Mouse (Mus musculus): ENCODE results near the gene Otop2.
A peak's percentile ranks its signal among the peaks of the same experiment; 100 is the strongest.

Otop2 gene

DNA sequence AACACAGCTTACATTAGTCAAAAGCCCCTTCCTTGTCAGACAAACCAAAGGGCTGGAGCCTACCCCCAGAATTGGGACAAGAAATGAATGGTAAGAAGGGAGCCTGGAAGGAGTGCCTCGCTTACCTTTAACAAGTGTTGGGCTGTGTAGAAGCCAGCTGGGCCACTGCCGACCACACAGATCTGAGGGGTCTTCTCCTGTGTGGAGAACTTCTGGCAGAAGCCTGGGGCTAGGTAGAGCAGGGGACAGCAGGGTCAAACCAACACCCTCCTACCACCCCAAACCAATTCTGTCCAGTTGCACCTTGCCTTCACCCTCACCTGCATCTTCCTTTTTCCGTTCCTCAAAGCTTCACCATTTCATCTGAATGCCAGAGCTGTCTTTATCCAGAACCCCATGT is 31.0 kb upstream of the Otop2 start:
- no peak for DNase-seq (ENCODE audit: low read depth, low spot score)

DNA sequence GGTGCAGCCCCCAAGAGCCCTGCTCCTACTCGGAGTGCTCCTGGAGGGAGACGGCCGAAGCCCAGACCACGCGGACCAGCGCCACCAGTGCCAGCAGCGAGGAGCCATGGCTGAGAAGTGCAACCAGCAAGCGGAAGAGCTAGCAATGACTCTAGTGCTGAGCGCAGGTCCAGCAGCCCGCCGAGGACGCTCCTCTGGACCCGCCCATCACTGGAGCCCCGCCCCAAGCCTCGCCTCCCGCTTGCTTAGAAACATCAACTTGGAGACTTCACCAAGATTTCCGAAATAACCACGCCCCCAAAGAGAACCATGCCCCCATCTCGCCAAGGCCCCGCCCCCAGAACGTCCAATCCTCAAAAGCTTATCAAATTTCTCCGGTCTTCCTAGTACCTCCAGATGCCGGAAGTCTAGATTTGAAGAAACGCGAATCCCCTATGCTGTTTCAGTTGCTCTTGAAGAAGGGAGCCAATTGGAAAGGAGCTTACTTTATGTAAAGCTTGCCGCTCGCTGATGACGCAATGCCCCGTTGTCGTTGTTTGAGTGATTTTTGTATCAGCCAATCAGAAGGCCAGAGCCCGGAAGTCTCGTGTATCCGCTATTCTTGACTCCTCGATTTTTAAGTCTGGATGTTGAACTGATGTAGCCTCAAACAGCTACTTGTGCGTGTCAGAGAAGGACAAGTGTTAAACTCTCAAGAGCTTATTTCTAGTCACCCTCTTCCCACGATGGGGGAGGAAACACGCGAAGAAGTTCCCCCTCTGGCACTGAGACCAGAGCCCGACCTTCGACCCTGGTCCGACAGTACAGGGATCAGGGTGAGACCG is 30.0 kb upstream of the Otop2 start, which contains the start of gene Fdxr:
TSS of gene Fdxr (minus strand) at position 271 of the 824 bp plus-strand sequence.
- peak; percentile 100 for DNase-seq (ENCODE audit: low read depth, low spot score)

DNA sequence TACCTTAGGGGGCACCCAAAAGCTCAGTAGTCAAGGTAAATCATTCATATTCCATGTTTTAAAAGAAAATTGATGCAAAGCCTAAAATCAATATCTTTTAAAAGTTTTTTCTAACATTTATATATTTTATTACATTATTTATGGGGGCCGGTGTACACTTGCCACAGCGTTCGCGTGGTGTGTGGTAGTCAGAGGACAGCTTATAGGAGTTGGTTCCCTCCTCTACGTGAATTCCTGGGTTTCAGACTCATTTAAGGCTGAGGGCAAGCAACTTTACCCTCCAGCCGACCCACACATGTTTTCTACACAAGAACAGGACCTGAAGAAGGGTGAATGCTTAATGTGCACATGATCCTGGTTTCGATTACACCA is 29.4 kb upstream of the Otop2 start:
- DNase-seq (ENCODE audit: low read depth, low spot score) = no peak

DNA sequence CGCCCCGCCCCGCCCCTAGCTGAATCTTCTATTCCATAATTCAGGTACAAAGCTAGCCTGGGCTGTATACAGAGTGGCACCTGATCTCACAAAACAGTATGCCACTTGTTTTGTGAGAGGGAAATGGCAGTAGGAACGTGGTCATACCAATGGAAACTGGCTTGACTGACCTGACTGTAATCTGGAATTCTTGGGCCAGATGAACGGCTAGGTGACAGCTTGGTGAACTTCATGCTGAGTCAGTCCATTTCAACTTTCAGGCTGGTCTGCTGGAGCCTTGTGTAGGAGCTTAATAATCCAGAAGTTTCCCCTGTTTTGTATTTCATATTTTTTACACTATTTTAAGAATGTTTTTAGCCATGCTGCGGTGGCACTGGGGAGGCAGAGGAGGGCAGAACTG is 28.8 kb upstream of the Otop2 start:
- DNase-seq (ENCODE audit: low read depth, low spot score) = no peak

DNA sequence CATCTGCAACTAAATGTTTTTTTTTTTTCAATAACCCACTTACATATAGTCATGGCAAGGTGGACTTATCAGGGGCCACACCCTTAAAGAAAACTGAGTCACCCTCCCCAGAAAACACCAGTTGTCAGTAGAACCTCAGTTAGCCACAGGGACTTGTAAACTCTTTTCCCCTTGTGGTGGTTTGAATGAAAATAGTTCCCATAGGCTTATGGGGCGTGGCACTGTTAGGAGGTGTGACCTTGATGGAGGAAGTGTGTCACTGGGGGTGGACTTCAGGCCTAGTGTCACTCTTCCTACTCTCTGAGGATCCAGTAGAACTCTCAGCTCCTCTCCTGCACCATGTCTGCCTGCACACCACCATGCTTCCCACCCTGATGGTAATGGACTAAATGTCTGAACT is 27.2 kb upstream of the Otop2 start:
- no peak for DNase-seq (ENCODE audit: low read depth, low spot score)

DNA sequence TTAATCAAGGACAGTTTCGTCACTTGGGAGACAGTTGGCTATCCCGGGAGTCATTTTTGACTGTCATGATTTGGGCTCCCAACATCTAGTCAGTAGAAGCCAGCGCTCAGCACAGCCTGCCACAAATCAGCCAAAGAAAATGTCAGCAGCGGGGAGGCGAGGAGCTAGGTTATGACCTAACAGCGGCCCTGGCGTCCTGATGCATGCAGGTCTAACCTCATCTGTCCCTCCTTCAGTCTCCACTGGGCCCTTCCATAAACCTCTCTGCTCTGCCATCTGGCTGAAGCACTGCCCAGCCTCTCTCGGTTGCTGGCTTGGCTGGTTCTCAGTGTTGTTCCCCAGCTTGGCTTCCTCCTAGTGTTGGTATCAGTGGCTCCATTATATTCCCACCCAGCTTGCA is 24.7 kb upstream of the Otop2 start:
- no peak for DNase-seq (ENCODE audit: low read depth, low spot score)

DNA sequence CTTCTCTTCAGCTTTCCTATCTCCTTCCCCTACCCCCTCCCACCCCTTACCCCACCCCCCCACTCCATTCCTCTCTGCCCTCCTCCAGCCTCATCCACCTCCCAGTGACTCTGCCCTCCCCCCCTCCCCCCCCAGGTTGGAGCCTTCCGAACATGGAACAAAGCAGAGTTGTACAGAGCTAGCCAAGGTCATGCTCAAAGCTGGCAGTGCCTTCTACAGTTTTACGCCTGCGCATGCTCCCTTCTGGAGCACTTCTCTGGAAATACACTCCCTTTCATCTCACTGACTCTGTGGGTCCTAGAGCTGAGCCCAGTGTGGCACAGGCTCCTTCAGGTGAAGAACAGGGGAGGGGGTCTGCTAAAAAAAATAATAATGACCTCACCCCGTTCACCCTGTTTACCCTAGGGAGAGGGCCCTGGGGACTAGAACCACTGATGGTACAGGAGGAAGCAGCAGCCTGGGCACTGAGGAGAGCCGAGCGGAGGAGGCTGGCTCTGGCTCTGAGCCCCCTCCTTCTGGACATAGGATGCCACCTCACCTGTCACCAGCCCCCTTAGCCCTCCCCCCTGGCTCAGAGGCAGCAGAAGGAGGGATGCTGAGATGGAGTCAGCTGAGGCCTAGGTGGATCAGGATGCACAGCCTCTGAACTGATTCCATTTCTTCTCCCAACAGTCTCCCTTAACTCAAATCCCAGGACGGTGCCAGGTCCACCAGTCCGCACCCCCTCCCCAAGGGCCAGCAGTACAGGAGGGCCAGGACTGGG is 24.1 kb upstream of the Otop2 start:
- DNase-seq (ENCODE audit: low read depth, low spot score) = no peak

DNA sequence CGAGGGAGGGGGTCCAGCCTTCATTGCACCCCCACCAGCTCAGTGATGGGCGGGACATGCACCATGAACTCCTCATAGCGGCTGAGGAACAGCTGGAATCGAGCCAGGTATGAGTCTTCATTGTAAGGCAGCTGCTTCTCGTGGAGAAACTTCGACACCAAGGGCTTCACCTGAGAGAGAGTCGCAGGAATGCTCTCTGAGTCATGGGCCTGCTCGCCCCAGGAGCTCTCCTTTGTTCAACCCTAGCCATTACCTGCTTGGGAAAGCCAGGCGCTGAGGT is 23.5 kb upstream of the Otop2 start:
- no peak for DNase-seq (ENCODE audit: low read depth, low spot score)

DNA sequence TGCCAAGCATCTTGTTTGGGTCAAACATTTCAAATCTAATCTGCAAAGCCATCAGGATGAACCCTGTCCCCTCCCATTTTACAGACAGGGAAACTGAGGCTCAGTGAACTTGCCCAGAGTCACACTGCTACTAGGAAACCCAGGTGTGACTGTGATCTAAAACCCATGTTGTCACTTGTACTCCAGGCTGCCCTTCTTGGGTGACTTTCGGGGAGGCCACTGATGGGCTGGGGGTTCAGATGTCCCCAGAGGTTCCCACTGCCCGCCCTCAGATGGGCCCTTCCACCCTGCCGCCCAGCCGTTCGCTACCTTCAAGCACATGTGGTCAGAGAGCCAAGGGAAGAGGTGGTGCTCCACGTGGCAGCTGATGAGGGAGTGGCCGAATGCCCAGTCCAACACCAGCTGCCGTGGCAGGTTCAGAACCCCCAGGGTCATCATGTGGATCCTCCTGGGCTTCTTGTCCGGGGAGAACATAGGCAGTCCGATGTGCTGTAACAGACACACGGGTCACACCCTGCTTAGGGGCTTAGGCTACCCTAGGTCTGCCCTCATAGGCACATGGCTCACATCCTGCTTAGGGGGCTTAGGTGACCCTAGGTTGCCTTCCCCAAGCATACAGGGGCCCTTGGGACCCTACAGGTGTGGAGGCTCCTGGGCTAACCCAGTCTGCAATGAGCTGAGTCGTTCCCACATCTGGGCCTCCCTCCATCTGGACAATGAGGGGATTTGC is 22.9 kb upstream of the Otop2 start:
- DNase-seq (ENCODE audit: low read depth, low spot score) = no peak

DNA sequence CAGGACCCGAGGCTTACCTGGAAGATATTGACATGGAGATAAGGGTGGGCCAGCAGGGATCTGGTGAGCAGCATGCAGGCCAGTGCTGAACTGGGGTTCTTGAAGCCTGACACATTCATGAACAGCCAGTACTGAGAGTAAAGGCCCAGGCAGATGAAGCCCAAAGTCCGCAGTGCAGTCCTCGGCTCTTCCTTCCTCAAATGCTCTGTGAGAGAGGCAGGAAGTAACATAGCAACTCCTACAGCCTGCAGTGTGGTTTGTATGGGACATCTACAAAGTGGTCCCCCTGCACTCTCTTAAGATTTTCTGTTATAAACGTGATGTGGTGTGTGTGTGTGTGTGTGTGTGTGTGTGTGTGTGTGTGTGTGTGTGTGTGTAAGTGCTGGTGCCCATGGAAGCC is 21.7 kb upstream of the Otop2 start:
- DNase-seq (ENCODE audit: low read depth, low spot score) = no peak

DNA sequence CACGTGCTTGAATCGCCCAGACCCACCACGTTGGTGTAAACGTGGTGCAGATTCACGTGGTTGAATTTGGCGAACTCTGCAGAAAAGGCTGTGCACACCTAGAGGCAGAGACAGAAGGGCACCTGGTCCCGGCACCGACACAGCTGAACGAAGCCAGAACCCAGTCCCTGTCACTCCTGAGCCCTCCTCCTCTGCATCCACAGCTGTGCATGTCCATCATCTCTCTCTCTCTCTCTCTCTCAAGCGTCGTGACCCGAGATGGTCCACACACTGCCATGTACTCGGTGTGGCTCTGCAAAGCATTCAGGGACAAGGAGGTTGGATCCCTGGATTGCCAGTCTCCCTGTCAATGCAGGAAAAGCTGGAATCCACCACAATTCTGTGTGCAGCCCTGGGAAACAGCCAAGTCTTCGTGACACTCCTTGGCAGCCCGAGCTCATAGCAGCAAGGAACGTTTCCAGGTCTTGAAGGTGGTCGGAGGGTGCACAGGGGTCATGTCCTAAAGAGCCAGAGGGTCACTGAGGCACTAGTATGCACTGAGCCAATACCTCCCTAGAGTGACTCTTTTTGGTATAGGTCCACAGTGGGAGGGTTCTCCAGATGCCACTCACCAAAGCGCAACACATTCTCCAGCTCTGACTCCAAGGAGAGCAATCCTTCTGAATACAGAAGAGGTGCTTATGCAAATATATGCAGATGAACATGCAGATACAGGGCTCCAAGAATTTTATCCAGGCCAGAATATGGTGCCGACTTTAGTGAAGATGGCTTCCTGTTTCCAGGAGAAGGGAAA is 20.6 kb upstream of the Otop2 start:
- DNase-seq (ENCODE audit: low read depth, low spot score) = no peak

DNA sequence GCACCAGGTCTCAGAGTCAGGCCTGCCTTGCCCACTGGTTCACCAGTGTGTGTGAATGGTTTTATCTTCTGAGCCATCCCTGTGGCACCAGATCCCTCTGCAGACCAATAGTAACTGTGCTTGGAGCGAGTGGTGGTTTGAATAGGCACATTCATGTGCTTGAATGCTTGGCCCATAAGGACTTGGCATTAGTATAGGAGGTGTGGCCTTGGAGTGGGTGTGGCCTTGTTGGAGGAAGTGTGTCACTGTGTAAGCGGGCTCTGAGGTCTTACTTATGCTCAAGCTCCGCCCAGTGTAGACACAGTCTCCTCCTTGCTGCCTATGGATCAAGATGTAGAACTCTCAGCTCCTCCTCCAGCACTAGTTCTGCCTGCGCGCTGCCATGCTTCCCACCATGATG is 19.6 kb upstream of the Otop2 start:
- DNase-seq (ENCODE audit: low read depth, low spot score) = no peak

DNA sequence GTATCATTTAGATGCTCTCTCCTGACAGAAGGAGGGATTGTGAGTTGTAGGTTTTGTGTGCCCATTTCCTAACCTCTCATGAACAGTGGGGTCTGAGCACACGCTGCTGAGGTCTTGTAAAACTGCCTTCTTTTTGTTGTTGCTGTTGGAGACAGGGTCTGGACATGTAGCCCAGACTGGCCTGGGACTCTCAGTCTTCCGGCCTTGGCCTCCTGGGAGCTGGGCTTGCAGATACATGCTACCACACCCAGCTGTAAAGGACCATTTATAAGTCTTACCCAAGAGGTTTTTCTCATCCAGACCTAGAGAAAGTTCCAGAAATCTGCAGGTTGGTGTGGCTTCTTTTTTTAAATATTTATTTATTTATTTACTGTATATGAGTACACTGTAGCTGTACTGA is 18.7 kb upstream of the Otop2 start:
- no peak for DNase-seq (ENCODE audit: low read depth, low spot score)

DNA sequence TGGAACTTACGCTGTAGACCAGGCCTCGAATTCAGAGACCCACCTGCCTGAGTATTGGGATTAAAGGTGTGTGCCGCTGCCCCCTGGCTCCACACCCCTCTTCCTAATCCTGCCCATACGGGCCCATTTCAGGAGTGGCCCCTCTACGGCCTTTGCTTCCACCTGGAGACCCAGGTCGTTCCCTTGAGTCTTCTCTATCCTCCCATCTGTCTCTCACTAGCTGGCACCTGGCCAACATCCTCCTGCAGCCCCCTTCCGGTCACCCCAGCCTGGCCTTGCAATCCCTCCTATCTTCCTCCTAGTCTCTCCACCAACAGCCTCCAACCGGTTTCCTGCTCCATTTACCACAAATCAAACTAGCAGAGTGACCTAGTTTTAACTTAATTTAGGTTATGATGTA is 17.1 kb upstream of the Otop2 start:
- DNase-seq (ENCODE audit: low read depth, low spot score) = no peak

DNA sequence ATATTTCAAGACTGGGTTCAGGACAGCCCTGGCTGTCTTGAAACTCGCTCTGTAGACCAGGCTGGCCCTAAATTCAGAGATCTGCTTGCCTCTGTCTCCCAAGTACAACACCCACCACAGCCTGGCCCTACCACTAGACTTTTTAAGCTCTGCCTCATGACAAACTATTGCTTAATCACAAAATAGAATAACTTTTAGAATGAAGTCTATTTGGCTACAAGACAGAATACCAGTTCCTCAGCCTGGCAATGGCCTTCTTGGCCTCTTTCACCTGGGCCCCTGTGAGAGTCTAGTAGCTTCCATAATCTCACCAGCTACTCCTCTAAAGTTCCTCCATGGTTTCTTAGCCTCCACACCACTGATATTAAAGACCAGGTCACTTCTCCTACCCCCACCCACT is 16.6 kb upstream of the Otop2 start:
- DNase-seq (ENCODE audit: low read depth, low spot score) = no peak

DNA sequence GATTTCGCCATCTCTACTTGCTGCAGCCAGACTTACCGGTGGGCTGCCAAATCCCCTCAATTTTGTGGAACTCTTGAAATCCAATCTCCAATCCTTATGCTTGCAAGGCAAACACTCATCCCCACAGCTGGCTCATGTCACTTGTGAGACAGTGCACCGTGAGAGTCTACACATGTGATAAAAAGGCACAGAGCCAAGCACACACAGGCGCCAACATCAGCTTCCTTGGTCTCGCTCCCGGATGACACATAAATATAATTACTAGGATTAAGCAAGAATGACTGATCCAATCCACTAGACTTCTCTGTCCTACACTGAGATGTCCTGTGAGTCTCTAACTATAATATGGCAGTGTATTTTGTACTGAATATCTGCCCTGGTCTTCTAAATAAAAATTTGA is 16.0 kb upstream of the Otop2 start:
- DNase-seq (ENCODE audit: low read depth, low spot score) = no peak

DNA sequence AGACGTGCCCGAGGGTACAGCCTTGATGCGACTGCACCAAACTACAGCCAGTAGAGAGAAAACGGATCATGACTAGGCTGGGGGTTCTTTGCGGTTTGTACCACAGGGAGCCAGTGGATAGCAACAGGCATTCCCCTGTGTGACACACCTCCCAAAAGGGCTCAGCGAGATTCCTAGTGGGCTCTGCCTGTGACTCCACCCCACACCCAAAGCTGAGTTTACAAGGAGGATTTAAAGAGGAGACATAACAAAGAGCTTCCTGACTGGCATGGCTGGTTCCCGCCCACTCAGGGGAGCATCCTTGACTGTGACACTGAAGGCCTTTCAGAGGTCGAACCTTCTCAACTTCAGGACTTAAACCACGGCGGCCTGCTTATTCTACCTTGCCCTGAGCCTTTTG is 15.5 kb upstream of the Otop2 start:
- DNase-seq (ENCODE audit: low read depth, low spot score) = no peak

DNA sequence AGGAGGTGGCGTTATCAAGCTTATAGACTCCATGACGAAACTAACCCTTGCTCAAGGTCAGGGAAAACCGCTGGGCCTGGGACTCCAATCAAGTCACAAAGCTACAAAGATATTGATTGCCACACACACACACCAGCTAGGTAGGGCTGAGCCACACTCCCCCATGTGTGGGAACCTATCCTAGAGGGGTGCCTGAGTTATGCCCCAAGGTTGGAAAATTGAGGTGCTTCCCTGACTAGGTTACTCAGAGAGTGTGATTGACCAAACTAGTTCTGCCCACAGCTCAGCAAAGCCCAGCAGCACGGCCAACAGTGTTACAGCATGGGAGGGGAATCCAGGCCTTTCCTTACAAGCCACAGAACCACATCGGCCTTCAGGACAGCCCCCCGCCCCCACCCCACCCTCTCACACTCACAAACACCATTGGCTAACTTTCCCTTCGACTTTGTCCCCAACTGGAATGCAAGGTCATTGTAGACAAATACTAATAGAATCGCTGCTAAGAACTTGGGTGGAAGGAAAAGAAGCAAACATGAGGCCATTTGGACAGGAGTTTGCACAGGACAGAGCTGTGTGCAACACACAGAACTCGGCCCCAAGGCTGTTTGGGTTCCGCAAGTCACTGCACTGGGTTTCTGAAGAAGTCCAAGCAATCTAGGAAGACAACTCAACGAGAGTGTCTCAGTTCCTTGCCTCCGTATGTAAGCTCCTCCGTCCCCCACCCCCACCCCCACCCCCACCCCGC is 14.2 kb upstream of the Otop2 start:
- no peak for DNase-seq (ENCODE audit: low read depth, low spot score)

DNA sequence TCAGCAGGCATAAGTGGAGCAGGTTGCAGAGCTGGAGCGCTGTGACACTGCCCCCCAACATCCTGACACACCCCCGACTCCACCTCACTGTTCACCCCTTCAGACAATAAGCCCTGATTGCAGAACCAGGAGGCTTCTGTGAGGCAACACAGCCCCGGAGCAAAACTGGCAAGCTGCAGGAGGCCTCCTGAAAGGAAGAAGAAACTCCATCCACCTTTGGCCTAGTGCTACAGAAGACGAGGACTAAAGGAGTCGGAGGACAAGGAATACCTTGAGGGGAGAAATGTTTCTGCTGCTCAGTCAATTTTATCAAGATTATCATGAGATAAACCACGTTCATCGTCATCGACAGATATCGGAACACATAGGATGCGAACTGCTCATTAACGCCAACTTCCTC is 11.0 kb upstream of the Otop2 start:
- DNase-seq (ENCODE audit: low read depth, low spot score) = no peak

DNA sequence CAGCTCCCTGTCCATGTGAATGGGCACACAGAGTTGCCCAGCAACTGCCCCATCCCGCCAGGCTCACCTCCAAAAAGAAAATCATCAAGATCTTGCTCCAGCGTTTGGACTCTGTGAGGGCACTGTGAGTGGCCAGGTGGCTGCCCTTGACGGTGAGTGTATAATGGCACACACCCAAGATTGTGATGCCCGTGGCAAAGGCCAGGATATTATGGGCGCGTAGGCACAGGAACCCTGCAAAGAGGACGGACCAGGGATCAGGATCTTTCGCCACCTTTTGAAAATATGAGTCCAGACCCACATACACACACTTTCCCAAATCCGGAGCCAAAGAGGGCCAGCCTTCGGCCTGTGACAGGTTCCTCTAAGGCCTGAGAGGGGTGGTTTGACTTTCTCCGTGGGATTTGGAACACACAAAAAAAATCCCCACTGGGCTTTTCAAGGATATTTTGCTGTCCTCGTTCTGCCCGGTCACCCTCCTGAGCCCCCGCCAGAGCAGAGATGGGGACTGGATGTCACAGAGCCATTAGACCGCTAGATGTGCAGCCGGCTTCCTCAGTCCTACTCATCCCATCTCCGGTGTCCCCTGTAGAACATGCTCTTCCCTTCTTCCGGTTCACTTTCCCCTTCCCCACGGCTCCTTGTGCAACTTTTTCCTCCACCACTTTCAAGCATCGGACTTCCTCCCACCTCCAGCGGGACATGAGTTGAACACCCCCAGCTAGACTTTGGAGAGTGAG is 10.3 kb upstream of the Otop2 start:
- no peak for DNase-seq (ENCODE audit: low read depth, low spot score)
